Mouse (Mus musculus) liver, embryonic 14.5 days (tissue): ENCODE data around the gene Psd. TPM values are rescaled to one million over a fixed set of nuclear protein-coding genes. Genes with fewer than 3 reads are reported as not detected.

Source experiments
- ATAC-seq: fragments of 200-750 bp; cut with Nextera tagmentation; 2 replicates; pipeline ENCODE4 v1.8.0; 2017; ENCODE audit warnings: moderate number of reproducible peaks, mild to moderate bottlenecking, moderate library complexity; ENCODE audit not compliant: insufficient read depth
- DNase-seq, 3 experiments: peaks; one replicate each; pipeline ENCODE4 v3.0.0-alpha.2; 2012 to 2013; ENCODE audit warnings: low read depth in 3 of 3, low spot score in 3 of 3
- H3K27ac ChIP-seq: fragments of 300-500 bp; sonication (generic); 2 replicates; pipeline ENCODE4 v1.5.1; 2014; ENCODE audit warnings: moderate library complexity, mild to moderate bottlenecking, control low read depth, inconsistent platforms
- H3K27me3 ChIP-seq: fragments of 300-500 bp; sonication (generic); 2 replicates; pipeline ENCODE4 v1.6.1; 2014; ENCODE audit warnings: mild to moderate bottlenecking, low read length, moderate library complexity; ENCODE audit not compliant: control insufficient read depth, insufficient read depth
- H3K36me3 ChIP-seq: fragments of 300-500 bp; sonication (generic); replicated peaks from 2 replicates; pipeline ENCODE4 v1.6.1; 2014; ENCODE audit warnings: low read depth; ENCODE audit not compliant: control insufficient read depth, insufficient read depth
- H3K4me1 ChIP-seq, 2 experiments: fragments of 200-500 bp in 1 of 2; fragments of 300-500 bp in 1 of 2; sonication (generic) in 1 of 2; replicated peaks; 2 replicates each; pipeline ENCODE4 v1.6.1; 2012 to 2014; ENCODE audit warnings: antibody characterized with exemption in 1 of 2, inconsistent platforms in 1 of 2, low read length in 1 of 2; ENCODE audit not compliant: control insufficient read depth in 2 of 2, insufficient read depth in 2 of 2
- H3K4me2 ChIP-seq: fragments of 300-500 bp; sonication (generic); 2 replicates; pipeline ENCODE4 v1.6.1; 2014; ENCODE audit warnings: low read depth, mild to moderate bottlenecking, control low read depth, moderate library complexity
- H3K4me3 ChIP-seq, 2 experiments: fragments of 200-500 bp in 1 of 2; fragments of 300-500 bp in 1 of 2; sonication (generic) in 1 of 2; 2 replicates each; pipeline ENCODE4 v1.5.1; 2012 to 2014; ENCODE audit warnings: low read depth in 2 of 2, low read length in 2 of 2, mild to moderate bottlenecking in 2 of 2, control low read depth in 1 of 2, inconsistent platforms in 1 of 2, moderate library complexity in 1 of 2; ENCODE audit not compliant: insufficient read depth in 1 of 2
- H3K9ac ChIP-seq: fragments of 300-500 bp; sonication (generic); replicated peaks from 2 replicates; pipeline ENCODE4 v1.6.1; 2014; ENCODE audit warnings: mild to moderate bottlenecking, control low read depth, moderate library complexity
- H3K9me3 ChIP-seq: fragments of 300-500 bp; sonication (generic); 2 replicates; pipeline ENCODE4 v1.6.1; 2016; ENCODE audit warnings: low read length, mixed read lengths; ENCODE audit not compliant: control insufficient read depth
- CTCF ChIP-seq: IDR thresholded peaks from 2 replicates; pipeline ENCODE4 v1.5.1; 2016; ENCODE audit warnings: antibody characterized with exemption, low read depth, control low read depth
- EP300 ChIP-seq: IDR thresholded peaks from 2 replicates; pipeline ENCODE4 v1.6.1; 2016; ENCODE audit warnings: antibody characterized with exemption, low read depth
- WGBS: fragments of 180-500 bp; shearing (Covaris S2); extraction: QIAGEN DNeasy Blood & Tissue Kit; methylation state at CpG from one replicate; pipeline ENCODE4 v1.1.7; 2014; ENCODE audit not compliant: insufficient replicate concordance; 5-methylcytosine and 5-hydroxymethylcytosine counted together
- polyA plus RNA-seq, 2 experiments: library from polyadenylated mRNA; depleted of rRNA in 1 of 2; stranded (reverse) in 1 of 2; unstranded in 1 of 2; fragments of >200 nt; fragmentation: Nextera tagmentation in 1 of 2; extraction: Ambion mirVana in 1 of 2; gene quantifications; 2 replicates each; pipeline versions ENCODE4 v1.2.1 to v1.2.3; 2012 to 2014

Gene Psd
- polyA plus RNA-seq, 2 experiments = 4.9 TPM

GRCm38 (mm10) chr19:46317546-46317885, 9.4 kb downstream of the Psd start:
- H3K4me3 ChIP-seq = peak overlapping the region; percentile 15 to 45; a peak in 3 of 4 replicates
- no peaks in the 10 kb centered on the region for H3K9me3 ChIP-seq
- no peaks in the 10 kb centered on the region for H3K36me3 ChIP-seq
- no peak overlapping the region; the same call in 1 of the 2 replicates for H3K9ac ChIP-seq
- WGBS = 1% methylated on average over 47 of the region's 48 CpGs
- no peak overlapping the region for H3K27ac ChIP-seq
- DNase-seq (no peak), ATAC-seq (no peak)
- H3K27me3 ChIP-seq = peaks cover 68% of the 10 kb centered on the region
- no peak for TF ChIP-seq CTCF
- no peak for TF ChIP-seq EP300
- peak overlapping the region; percentile 58 for H3K4me2 ChIP-seq
- H3K4me1 ChIP-seq = peaks cover 36 to 40% of the 10 kb centered on the region in 2 experiments

GRCm38 (mm10) chr19:46316846-46317545, 10.0 kb downstream of the Psd start:
- TF ChIP-seq CTCF (no peak), EP300 (no peak)
- no peak for ATAC-seq
- no peaks in the 10 kb centered on the region for H3K9me3 ChIP-seq
- H3K4me1 ChIP-seq = peaks cover 36 to 40% of the 10 kb centered on the region in 2 experiments
- H3K27ac ChIP-seq = no peak overlapping the region
- no peaks in the 10 kb centered on the region for H3K36me3 ChIP-seq
- peak overlapping the region; percentile 58 for H3K4me2 ChIP-seq
- peaks cover 63% of the 10 kb centered on the region for H3K27me3 ChIP-seq
- DNase-seq = no peak
- peak overlapping the region; percentile 15 to 45; a peak in 3 of 4 replicates for H3K4me3 ChIP-seq
- 36% methylated on average over 15 of the region's 15 CpGs for WGBS
- no peak overlapping the region; the same call in 1 of the 2 replicates for H3K9ac ChIP-seq

GRCm38 (mm10) chr19:46315752-46316610, 11.0 kb downstream of the Psd start:
- Histone ChIP-seq H3K4me1 (peaks cover 36 to 40% of the 10 kb centered on the region in 2 experiments), H3K27me3 (peaks cover 53% of the 10 kb centered on the region), H3K9me3 (no peaks in the 10 kb centered on the region), H3K9ac (peak overlapping the region; percentile 61), H3K4me3 (peak overlapping the region; percentile 20 to 47), H3K27ac (peak overlapping the region; percentile 90), H3K4me2 (peak overlapping the region; percentile 65), H3K36me3 (no peaks in the 10 kb centered on the region)
- TF ChIP-seq CTCF = no peak
- TF ChIP-seq EP300 = no peak
- ATAC-seq (peak; percentile 36), DNase-seq (no peak)
- 40% methylated on average over 12 of the region's 12 CpGs for WGBS

- peak overlapping the region; percentile 61 for H3K9ac ChIP-seq
- no peaks in the 10 kb centered on the region for H3K36me3 ChIP-seq
- peaks cover 36 to 40% of the 10 kb centered on the region in 2 experiments for H3K4me1 ChIP-seq
- WGBS = 4% methylated on average over 14 of the region's 14 CpGs
- ATAC-seq (peak; percentile 90), DNase-seq (peak; percentile 84 to 88 (median 88))
- H3K27ac ChIP-seq = peak overlapping the region; percentile 90
- peaks cover 44% of the 10 kb centered on the region for H3K27me3 ChIP-seq
- peak; percentile 87 for TF ChIP-seq EP300
- TF ChIP-seq CTCF = no peak
- H3K4me3 ChIP-seq = peak overlapping the region; percentile 44 to 47
- peak overlapping the region; percentile 65 for H3K4me2 ChIP-seq
- no peaks in the 10 kb centered on the region for H3K9me3 ChIP-seq
These were observed 11.8 kb downstream of the Psd start for GRCm38 (mm10) chr19:46314872-46315742.
